Mouse (Mus musculus) erythroblast, embryonic 14.5 days (primary cell): ENCODE data around the gene Rtl8b.

Experiments
- GATA1 ChIP-seq: IDR thresholded peaks from 2 replicates; pipeline ENCODE4 v1.6.1; 2012; ENCODE audit warnings: low read length, inconsistent platforms, mixed read lengths
- TAL1 ChIP-seq: IDR thresholded peaks from 3 replicates; pipeline ENCODE4 v1.6.1; 2012; ENCODE audit warnings: low read length, inconsistent platforms, mixed read lengths

GRCm38 (mm10) chrX:53715942-53716322, 45.7 kb upstream of the Rtl8b start:
- no peak for TF ChIP-seq GATA1
- TF ChIP-seq TAL1, result no peak
